Mouse (Mus musculus): ENCODE measurements around the gene Dnah7b. TPM values are rescaled to one million over a fixed set of nuclear protein-coding genes. Genes with fewer than 3 reads are reported as not detected.
"Not testable (repeated sequence)": the region's sequence is repeated elsewhere in the genome, so short reads cannot be mapped to it uniquely, and the experiment has no call there.

Dnah7b gene
- 1.1 and 1.3 TPM in 2 replicates for polyA plus RNA-seq (2015; fragmentation: Nextera tagmentation; extraction: Ambion mirVana)

- H3K36me3 ChIP-seq: no peaks in the 10 kb centered on the region
- no peaks in the 10 kb centered on the region for H3K9me3 ChIP-seq
- peak within 1 kb of the TSS; percentile 68 for H3K4me3 ChIP-seq (replicated peaks)
- H3K4me2 ChIP-seq: peak within 1 kb of the TSS; percentile 79
- H3K9ac ChIP-seq: peak within 1 kb of the TSS; percentile 63; the same call in 1 of the 2 replicates
- H3K27me3 ChIP-seq (replicated peaks): no peaks in the 10 kb centered on the region
- WGBS: 38% methylated on average over 1 of the region's 1 CpGs
- peak within 1 kb of the TSS; percentile 86 for H3K27ac ChIP-seq
- H3K4me1 ChIP-seq: no peaks in the 10 kb centered on the region
- no peak for ATAC-seq (ENCODE audit: insufficient read depth, low FRiP score, low read depth)
These were observed at the start of gene Dnah7b for GRCm38 (mm10) chr1:46066015-46066414. Gene Dnah7b, plus strand, starts transcription at chr1:46066315.

- Histone ChIP-seq H3K9ac (no peak overlapping the region), H3K27ac (no peak overlapping the region), H3K4me3 (replicated peaks) (no peak overlapping the region), H3K4me1 (no peaks in the 10 kb centered on the region), H3K27me3 (replicated peaks) (no peaks in the 10 kb centered on the region), H3K9me3 (no peaks in the 10 kb centered on the region), H3K36me3 (no peaks in the 10 kb centered on the region), H3K4me2 (no peak overlapping the region)
- 41% methylated on average over 2 of the region's 2 CpGs for WGBS
- ATAC-seq (ENCODE audit: insufficient read depth, low FRiP score, low read depth): no peak
These were observed 47.6 kb upstream of the Dnah7b start for GRCm38 (mm10) chr1:46018382-46018977.

DNA sequence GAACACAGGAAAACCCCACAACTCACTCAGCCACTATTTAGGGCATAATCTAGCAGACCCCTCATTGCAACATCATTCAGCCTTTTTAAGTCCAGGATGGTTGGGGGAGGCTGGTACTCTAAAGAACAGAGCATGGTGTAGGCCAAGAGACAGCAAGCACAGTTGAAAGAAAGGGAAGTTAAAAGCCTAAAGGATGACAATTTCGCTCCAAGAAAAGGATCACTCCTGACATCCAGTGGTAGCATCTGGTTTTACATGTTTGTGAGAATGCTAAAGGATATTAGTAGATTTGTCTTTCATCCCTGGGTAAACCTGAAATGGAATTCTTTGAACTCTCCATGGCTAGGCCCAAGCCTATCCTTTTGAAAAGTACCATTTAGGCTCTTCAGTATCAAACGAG, 43.9 kb upstream of the Dnah7b start:
- no peaks in the 10 kb centered on the region for H3K27me3 ChIP-seq (replicated peaks)
- H3K4me1 ChIP-seq: no peaks in the 10 kb centered on the region
- no peak for ATAC-seq (ENCODE audit: insufficient read depth, low FRiP score, low read depth)
- no peak overlapping the region for H3K9ac ChIP-seq
- H3K36me3 ChIP-seq: no peaks in the 10 kb centered on the region
- H3K4me2 ChIP-seq: no peak overlapping the region
- H3K4me3 ChIP-seq (replicated peaks): no peak overlapping the region
- H3K27ac ChIP-seq: no peak overlapping the region
- H3K9me3 ChIP-seq: no peaks in the 10 kb centered on the region
- WGBS: 23% methylated on average over 2 of the region's 2 CpGs

DNA sequence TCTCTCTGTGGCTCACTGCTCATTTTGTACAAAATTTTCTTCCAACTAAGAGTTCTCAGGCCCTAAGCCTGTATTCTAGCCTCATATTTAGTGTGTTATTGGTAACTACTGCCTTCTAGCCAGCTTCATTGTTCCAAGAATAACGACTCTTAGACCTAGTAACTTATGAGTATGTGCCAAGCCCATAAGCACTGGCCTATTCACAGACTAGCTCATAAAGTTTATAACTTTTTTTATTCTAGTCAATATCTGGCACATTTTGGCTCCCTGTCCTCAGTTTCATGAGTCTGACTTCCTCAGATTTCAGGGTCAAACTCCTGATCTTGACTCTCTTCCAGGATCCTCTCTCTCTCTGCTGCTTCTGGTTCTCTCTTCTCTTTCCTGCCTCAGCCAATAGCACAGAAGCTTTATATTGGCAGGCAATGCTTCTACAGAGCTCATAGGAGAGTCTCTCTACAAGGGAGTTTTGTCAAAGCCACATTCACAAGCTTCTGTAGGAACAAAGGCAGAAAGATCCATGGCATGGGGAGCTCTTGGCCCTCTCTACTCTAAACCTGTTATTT, 34.0 kb upstream of the Dnah7b start:
- Histone ChIP-seq H3K27ac (no peak overlapping the region), H3K9me3 (no peaks in the 10 kb centered on the region), H3K4me3 (replicated peaks) (no peak overlapping the region), H3K36me3 (no peaks in the 10 kb centered on the region), H3K4me2 (no peak overlapping the region), H3K9ac (no peak overlapping the region), H3K4me1 (no peaks in the 10 kb centered on the region), H3K27me3 (replicated peaks) (no peaks in the 10 kb centered on the region)
- 71% methylated on average over 1 of the region's 1 CpGs for WGBS
- ATAC-seq (ENCODE audit: insufficient read depth, low FRiP score, low read depth): no peak

GRCm38 (mm10) chr1:46048188-46048587, 17.9 kb upstream of the Dnah7b start:
- Histone ChIP-seq H3K4me2 (no peak overlapping the region), H3K27me3 (replicated peaks) (no peaks in the 10 kb centered on the region), H3K9me3 (no peaks in the 10 kb centered on the region), H3K9ac (no peak overlapping the region), H3K36me3 (no peaks in the 10 kb centered on the region), H3K4me1 (no peaks in the 10 kb centered on the region), H3K27ac (no peak overlapping the region), H3K4me3 (replicated peaks) (no peak overlapping the region)
- no peak for ATAC-seq (ENCODE audit: insufficient read depth, low FRiP score, low read depth)

GRCm38 (mm10) chr1:46066484-46067251, 553 bp downstream of the Dnah7b start:
- peak overlapping the region; percentile 68 for H3K4me3 ChIP-seq (replicated peaks)
- peak overlapping the region; percentile 63; the same call in 1 of the 2 replicates for H3K9ac ChIP-seq
- H3K4me2 ChIP-seq: peak overlapping the region; percentile 79
- no peaks in the 10 kb centered on the region for H3K9me3 ChIP-seq
- no peaks in the 10 kb centered on the region for H3K36me3 ChIP-seq
- peak; percentile 86 for ATAC-seq (ENCODE audit: insufficient read depth, low FRiP score, low read depth)
- H3K4me1 ChIP-seq: no peaks in the 10 kb centered on the region
- no peaks in the 10 kb centered on the region for H3K27me3 ChIP-seq (replicated peaks)
- WGBS: under 1% methylated on average over 28 of the region's 28 CpGs
- peak overlapping the region; percentile 86 for H3K27ac ChIP-seq

GRCm38 (mm10) chr1:46068787-46069186, 2.7 kb downstream of the Dnah7b start:
- H3K27ac ChIP-seq; H3K36me3 ChIP-seq; H3K9me3 ChIP-seq; H3K4me3 ChIP-seq (replicated peaks); H3K4me1 ChIP-seq; H3K27me3 ChIP-seq (replicated peaks); H3K4me2 ChIP-seq; ATAC-seq (ENCODE audit: insufficient read depth, low FRiP score, low read depth); H3K9ac ChIP-seq: not testable (repeated sequence)
- WGBS: 73% methylated on average over 3 of the region's 3 CpGs

DNA sequence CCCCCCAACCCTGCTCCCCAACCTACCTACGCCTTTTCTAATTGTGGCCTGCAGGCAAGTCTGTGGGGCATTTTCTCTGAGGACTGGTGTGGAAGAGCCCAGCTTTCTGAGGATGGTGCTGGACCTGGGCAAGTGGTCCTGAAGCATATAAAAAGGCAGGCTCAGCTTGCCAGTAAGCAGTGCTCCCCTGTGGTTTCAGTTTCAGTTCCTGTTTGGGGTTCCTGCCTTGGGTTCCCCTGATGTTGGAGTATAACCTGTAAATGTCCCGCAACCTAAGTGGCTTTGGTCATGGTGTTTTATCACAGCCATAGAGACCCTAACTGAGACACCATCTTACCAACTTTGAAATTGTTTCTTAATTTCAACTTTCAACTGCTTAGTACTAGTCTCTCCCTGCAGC, 11.8 kb downstream of the Dnah7b start:
- Histone ChIP-seq H3K4me1 (no peaks in the 10 kb centered on the region), H3K27me3 (replicated peaks) (no peaks in the 10 kb centered on the region), H3K9me3 (no peaks in the 10 kb centered on the region), H3K27ac (no peak overlapping the region), H3K4me2 (no peak overlapping the region), H3K36me3 (no peaks in the 10 kb centered on the region), H3K9ac (no peak overlapping the region), H3K4me3 (replicated peaks) (no peak overlapping the region)
- WGBS: 92% methylated on average over 2 of the region's 2 CpGs
- no peak for ATAC-seq (ENCODE audit: insufficient read depth, low FRiP score, low read depth)

GRCm38 (mm10) chr1:46100484-46100883, 34.4 kb downstream of the Dnah7b start:
- WGBS: 65% methylated on average over 2 of the region's 2 CpGs
- Histone ChIP-seq H3K36me3 (no peaks in the 10 kb centered on the region), H3K9me3 (no peaks in the 10 kb centered on the region), H3K27me3 (replicated peaks) (no peaks in the 10 kb centered on the region), H3K4me3 (replicated peaks) (no peak overlapping the region), H3K9ac (no peak overlapping the region), H3K4me1 (no peaks in the 10 kb centered on the region), H3K4me2 (no peak overlapping the region), H3K27ac (no peak overlapping the region)
- no peak for ATAC-seq (ENCODE audit: insufficient read depth, low FRiP score, low read depth)

DNA sequence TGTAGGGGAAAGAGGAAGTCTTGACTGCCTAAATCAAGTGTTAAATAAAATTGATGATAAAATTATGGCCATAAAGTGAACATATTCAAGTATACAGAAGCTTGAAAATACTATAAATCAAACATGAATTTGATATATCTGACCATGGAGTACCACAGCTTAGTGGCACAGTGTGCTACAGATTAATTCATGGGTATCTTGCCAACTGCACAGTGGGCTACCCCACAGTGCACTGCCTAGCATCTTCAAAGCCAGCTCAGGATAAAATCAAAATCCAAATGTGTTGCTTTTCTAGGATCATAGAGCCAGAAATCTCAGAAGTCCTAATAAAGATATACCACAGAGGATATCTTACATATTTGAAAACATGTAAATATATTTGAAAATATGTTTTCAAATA, 46.5 kb downstream of the Dnah7b start:
- not testable (repeated sequence) for ATAC-seq (ENCODE audit: insufficient read depth, low FRiP score, low read depth); H3K27me3 ChIP-seq (replicated peaks); H3K36me3 ChIP-seq; H3K4me2 ChIP-seq; H3K4me1 ChIP-seq; H3K4me3 ChIP-seq (replicated peaks); H3K27ac ChIP-seq; H3K9me3 ChIP-seq; H3K9ac ChIP-seq

- H3K27ac ChIP-seq; H3K36me3 ChIP-seq; H3K9me3 ChIP-seq; H3K4me1 ChIP-seq; H3K4me3 ChIP-seq (replicated peaks); H3K4me2 ChIP-seq; H3K27me3 ChIP-seq (replicated peaks); H3K9ac ChIP-seq; ATAC-seq (ENCODE audit: insufficient read depth, low FRiP score, low read depth): not testable (repeated sequence)
- 96% methylated on average over 2 of the region's 2 CpGs for WGBS
These were observed 51.1 kb downstream of the Dnah7b start for GRCm38 (mm10) chr1:46117179-46117578.

- H3K4me1 ChIP-seq: no peaks in the 10 kb centered on the region
- H3K36me3 ChIP-seq: no peaks in the 10 kb centered on the region
- no peaks in the 10 kb centered on the region for H3K9me3 ChIP-seq
- no peak overlapping the region for H3K9ac ChIP-seq
- H3K27ac ChIP-seq: no peak overlapping the region
- WGBS: 48% methylated on average over 4 of the region's 4 CpGs
- H3K27me3 ChIP-seq (replicated peaks): no peaks in the 10 kb centered on the region
- ATAC-seq (ENCODE audit: insufficient read depth, low FRiP score, low read depth): no peak
- no peak overlapping the region for H3K4me3 ChIP-seq (replicated peaks)
- H3K4me2 ChIP-seq: no peak overlapping the region
These were observed 61.9 kb downstream of the Dnah7b start for GRCm38 (mm10) chr1:46128058-46128457.
